In genomic region chr4:131381063-131381462, GRCm38 (mm10) we compare ENCODE assay signal across 21 mouse cellular contexts.
A peak's percentile ranks its signal among the peaks of the same experiment; 100 is the strongest.
DNase-seq lines count a peak whose midpoint lies in the region; ATAC-seq lines count a peak whose summit lies in the region.
"Had no signal": no experiment of that assay in that cellular context is flagged by ENCODE, and none has a peak within 500 bp of the region (broad histone marks: within the 10 kb centered on the region; RNA-seq: fewer than 3 reads in every experiment).

No protein-coding gene starts in this region.

- H3K27ac ChIP-seq in kidney, embryonic 14.5 days (ENCODE audit: low read depth, low read length) = peak overlapping the region; percentile 30; the same call in 1 of the 2 replicates
- 0 out of 2 replicates have a peak overlapping the region, but pooled peaks have one; percentile 32 for H3K27ac ChIP-seq in limb, embryonic 12.5 days
- H3K27ac ChIP-seq: embryonic facial prominence, embryonic 15.5 days; hindbrain, embryonic 13.5 days; intestine, embryonic 15.5 days; layer of hippocampus, adult 2 months; macrophage; stomach, embryonic 15.5 days had no signal

- no peaks in the 10 kb centered on the region for H3K9me3 ChIP-seq in kidney, embryonic 14.5 days (ENCODE audit: control insufficient read depth, low read length)
- no peaks in the 10 kb centered on the region for H3K9me3 ChIP-seq in limb, embryonic 12.5 days
- H3K9me3 ChIP-seq: embryonic facial prominence, embryonic 15.5 days; hindbrain, embryonic 13.5 days; intestine, embryonic 15.5 days; stomach, embryonic 15.5 days had no signal

- ATAC-seq in frontal cortex, adult (ENCODE audit: low TSS enrichment) = peak; percentile 31; the same call in 1 of the 2 replicates
- no peak; the same call in 1 of the 2 replicates for ATAC-seq in kidney, embryonic 14.5 days (ENCODE audit: low FRiP score, low TSS enrichment)
- no peak for ATAC-seq in limb, embryonic 12.5 days (ENCODE audit: insufficient number of reproducible peaks, insufficient read depth, low FRiP score, low TSS enrichment, low read depth)
- ATAC-seq: intestine, embryonic 15.5 days; Patski had no signal

- WGBS in kidney, embryonic 14.5 days = 14% methylated on average over 9 of the region's 9 CpGs
- WGBS in limb, embryonic 12.5 days = 45% methylated on average over 9 of the region's 9 CpGs

- no peaks in the 10 kb centered on the region for H3K36me3 ChIP-seq in kidney, embryonic 14.5 days (ENCODE audit: control insufficient read depth, insufficient read depth, low read length)
- no peaks in the 10 kb centered on the region for H3K36me3 ChIP-seq in limb, embryonic 12.5 days
- H3K36me3 ChIP-seq: embryonic facial prominence, embryonic 15.5 days; hindbrain, embryonic 13.5 days; intestine, embryonic 15.5 days; stomach, embryonic 15.5 days had no signal

- no peaks in the 10 kb centered on the region for H3K27me3 ChIP-seq in kidney, embryonic 14.5 days (ENCODE audit: control insufficient read depth, insufficient read depth, low read length)
- H3K27me3 ChIP-seq in limb, embryonic 12.5 days = peaks cover 8% of the 10 kb centered on the region; the same call in 1 of the 2 replicates
- H3K27me3 ChIP-seq: embryonic facial prominence, embryonic 15.5 days; hindbrain, embryonic 13.5 days; intestine, embryonic 15.5 days; Patski; stomach, embryonic 15.5 days had no signal

- H3K4me3 ChIP-seq in kidney, embryonic 14.5 days (ENCODE audit: low read length) = no peak overlapping the region
- no peak overlapping the region for H3K4me3 ChIP-seq in limb, embryonic 12.5 days (replicated peaks)
- H3K4me3 ChIP-seq: embryonic facial prominence, embryonic 15.5 days; hindbrain, embryonic 13.5 days; intestine, embryonic 15.5 days; layer of hippocampus, adult 2 months; stomach, embryonic 15.5 days had no signal

- no peak for DNase-seq in frontal cortex, postnatal 36 days (ENCODE audit: low spot score in 2 of 2)
- DNase-seq in kidney, adult 18-20 months = no peak
- DNase-seq in A20 (ENCODE audit: low read depth, low spot score) = peak; percentile 80
- DNase-seq in adrenal gland, adult 18-20 months (ENCODE audit: low spot score in 2 of 2) = no peak
- no peak for DNase-seq in layer of hippocampus, adult 11-12 months (ENCODE audit: low spot score)
- DNase-seq: cerebellum, adult 11-12 months; gastrocnemius, postnatal 36 days; lung, embryonic 14.5 days; midbrain, embryonic 14.5 days; thymus, postnatal 25 days had no signal

- H3K4me2 ChIP-seq in kidney, embryonic 14.5 days (replicated peaks; ENCODE audit: low read depth, low read length) = peak overlapping the region; percentile 29; the same call in 1 of the 2 replicates
- H3K4me2 ChIP-seq in limb, embryonic 12.5 days = no peak overlapping the region
- H3K4me2 ChIP-seq: embryonic facial prominence, embryonic 15.5 days; hindbrain, embryonic 13.5 days; intestine, embryonic 15.5 days; liver, embryonic 11.5 days; lung, embryonic 14.5 days; stomach, embryonic 15.5 days had no signal

- peaks cover 12% of the 10 kb centered on the region; the same call in 1 of the 2 replicates for H3K4me1 ChIP-seq in kidney, embryonic 14.5 days (ENCODE audit: control insufficient read depth, insufficient read depth, low read length)
- peaks cover 14% of the 10 kb centered on the region for H3K4me1 ChIP-seq in limb, embryonic 12.5 days (replicated peaks)
- H3K4me1 ChIP-seq: stomach, embryonic 15.5 days had no signal

- no peak overlapping the region for H3K9ac ChIP-seq in kidney, embryonic 14.5 days (ENCODE audit: low read depth, low read length)
- no peak overlapping the region for H3K9ac ChIP-seq in limb, embryonic 12.5 days (replicated peaks)
- H3K9ac ChIP-seq: embryonic facial prominence, embryonic 15.5 days; hindbrain, embryonic 13.5 days; intestine, embryonic 15.5 days; lung, embryonic 14.5 days; stomach, embryonic 15.5 days had no signal
